Mouse (Mus musculus) fibroblast of lung, adult 2 months (primary cell): ENCODE data around the gene Dnah8.

Experiments used
- DNase-seq: peaks from one replicate; pipeline ENCODE4 v3.0.0-alpha.2; 2011; ENCODE audit warnings: low read depth

Gene Dnah8

GRCm38 (mm10) chr17:30752370-30752818 is 128.2 kb downstream of the Dnah8 start:
- no peak for DNase-seq

DNA sequence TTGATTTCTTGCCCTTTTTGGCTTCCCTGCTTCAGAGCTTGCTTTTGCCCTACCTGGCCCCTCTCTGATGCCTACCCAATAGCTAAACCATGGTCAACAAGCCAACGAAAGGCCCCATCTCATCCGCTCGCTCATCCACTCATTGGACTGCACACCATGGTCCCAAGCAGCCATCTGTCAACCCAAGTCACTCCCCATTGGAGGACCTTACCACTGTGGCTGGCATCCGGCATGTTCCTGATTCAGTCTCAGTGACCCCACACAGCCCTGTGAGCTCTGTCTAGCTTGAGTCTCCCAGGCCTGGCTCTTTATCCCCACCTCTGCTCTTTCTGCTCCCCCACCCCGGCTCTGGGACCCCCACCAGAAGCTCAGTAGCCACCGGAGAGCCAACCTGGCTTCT is 129.0 kb downstream of the Dnah8 start:
- no peak for DNase-seq

GRCm38 (mm10) chr17:30756771-30757170 is 132.6 kb downstream of the Dnah8 start:
- no peak for DNase-seq

DNA sequence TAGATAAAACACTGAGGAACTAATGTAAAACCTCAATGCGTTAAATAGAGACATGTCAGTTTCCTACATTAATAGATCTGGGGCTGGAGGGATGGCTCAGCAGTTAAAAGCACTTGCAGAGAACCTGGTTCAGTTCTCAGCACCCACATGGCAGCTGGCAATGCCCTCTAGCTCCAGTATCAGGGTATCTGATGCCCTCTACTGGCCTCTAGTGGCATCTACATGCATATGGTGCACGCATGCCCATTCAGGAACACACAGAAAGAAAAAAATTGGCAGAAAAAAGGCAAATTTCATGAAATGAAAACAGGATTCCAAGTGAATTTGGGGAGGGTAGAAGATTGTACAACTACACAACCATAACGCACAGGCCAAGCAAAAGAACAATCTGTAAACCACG is 136.2 kb downstream of the Dnah8 start:
- no peak for DNase-seq

GRCm38 (mm10) chr17:30764276-30764675 is 140.1 kb downstream of the Dnah8 start:
- DNase-seq = no peak

- DNase-seq = no peak
Measured at GRCm38 (mm10) chr17:30774416-30774815, 150.3 kb downstream of the Dnah8 start.

- DNase-seq = no peak
Measured at GRCm38 (mm10) chr17:30775096-30775495, 150.9 kb downstream of the Dnah8 start.

- DNase-seq = no peak
Measured at GRCm38 (mm10) chr17:30781046-30781445, 156.9 kb downstream of the Dnah8 start.

- DNase-seq = no peak
Measured at GRCm38 (mm10) chr17:30782286-30782685, 158.1 kb downstream of the Dnah8 start.

DNA sequence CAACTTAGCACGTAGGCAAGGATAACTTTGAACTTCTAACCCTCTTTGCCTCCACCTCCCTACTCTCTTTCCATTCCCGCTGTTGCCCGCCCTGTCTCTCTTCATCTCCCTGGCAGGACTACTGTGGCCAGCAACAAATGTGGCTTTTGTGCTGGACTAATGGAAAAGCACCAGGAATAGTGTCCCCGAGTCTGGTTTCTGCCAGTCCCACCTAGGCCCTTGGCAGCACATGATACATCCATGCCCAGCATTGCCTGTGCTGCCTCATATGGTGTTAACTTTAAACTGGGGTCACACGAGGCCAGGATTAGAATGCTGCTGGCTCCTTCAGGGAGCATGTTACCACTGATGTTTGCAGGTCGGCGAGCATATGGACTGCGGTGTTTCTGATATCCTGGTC is 164.2 kb downstream of the Dnah8 start:
- DNase-seq = no peak

- no peak for DNase-seq
Measured at GRCm38 (mm10) chr17:30790816-30791215, 166.7 kb downstream of the Dnah8 start.

DNA sequence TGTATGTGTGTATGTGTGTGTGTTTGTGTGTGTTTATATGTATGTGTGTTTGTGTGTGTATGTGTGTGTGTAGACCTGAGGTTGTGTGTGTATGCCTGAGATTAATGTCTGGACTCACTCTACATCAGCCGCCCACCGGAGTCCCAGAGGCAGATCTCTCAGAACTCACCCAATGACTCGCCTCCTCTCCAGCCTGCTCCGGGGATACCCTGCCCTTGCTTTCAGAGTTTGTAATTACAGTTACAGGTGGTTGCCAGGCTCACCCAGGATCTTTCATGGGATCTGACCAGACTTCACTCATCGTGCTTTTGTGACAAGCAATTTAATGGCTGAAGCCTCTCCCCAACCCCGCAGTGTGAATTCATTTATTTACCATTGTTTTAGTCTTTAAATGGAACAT is 168.2 kb downstream of the Dnah8 start:
- no peak for DNase-seq

DNA sequence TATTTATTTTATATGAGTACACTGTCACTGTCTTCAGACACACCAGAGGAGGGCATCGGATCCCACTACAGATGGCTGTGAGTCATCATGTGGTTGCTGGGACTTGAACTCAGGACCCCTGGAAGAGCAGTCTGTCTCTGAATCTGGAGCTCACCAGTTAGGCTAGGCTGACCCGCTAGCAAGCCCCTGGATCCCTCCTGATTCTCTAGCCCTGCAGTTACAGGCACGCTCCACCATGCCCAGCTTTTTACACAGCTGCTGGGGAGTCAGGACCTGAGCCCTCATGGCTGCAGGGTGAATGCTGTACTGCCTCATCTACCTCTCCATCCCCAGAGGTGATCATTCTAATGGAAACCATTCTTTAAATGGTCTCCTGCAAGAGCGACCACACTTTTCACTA is 172.5 kb downstream of the Dnah8 start:
- no peak for DNase-seq

- DNase-seq = no peak
Measured at GRCm38 (mm10) chr17:30800261-30800985, 176.3 kb downstream of the Dnah8 start.

- no peak for DNase-seq
Measured at GRCm38 (mm10) chr17:30803668-30804067, 179.5 kb downstream of the Dnah8 start.

- DNase-seq = no peak
Measured at GRCm38 (mm10) chr17:30804955-30805354, 180.8 kb downstream of the Dnah8 start.

DNA sequence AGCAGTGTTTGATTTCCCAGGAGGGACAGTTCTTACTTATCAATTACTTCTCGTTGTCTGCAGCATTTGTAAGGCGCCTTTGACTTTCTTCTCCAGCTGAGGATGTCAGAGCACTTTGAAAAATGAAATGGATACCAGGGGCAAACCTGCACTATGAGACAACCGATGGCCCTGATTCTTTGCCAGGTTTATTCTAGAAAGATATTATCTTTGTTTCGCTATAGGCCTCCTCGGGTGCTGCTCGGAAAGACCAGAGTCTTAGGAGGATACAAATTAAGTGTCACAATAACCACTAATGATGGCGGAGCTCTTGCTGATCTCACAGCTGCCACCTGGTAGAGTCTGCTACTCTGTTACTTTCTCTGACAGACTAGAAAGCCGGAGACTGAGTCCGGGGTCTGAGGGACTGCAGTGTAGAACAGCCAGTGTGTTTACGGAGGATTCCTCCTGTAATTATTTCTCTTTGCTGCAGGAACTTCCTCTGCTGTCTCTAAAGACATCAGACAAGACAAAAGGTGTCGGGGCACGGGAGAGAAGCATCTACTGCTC is 181.4 kb downstream of the Dnah8 start:
- DNase-seq = no peak

GRCm38 (mm10) chr17:30808866-30809660 is 184.9 kb downstream of the Dnah8 start:
- no peak for DNase-seq

- no peak for DNase-seq
Measured at GRCm38 (mm10) chr17:30809926-30810660, 185.9 kb downstream of the Dnah8 start.

GRCm38 (mm10) chr17:30818543-30818942 is 194.4 kb downstream of the Dnah8 start:
- no peak for DNase-seq

DNA sequence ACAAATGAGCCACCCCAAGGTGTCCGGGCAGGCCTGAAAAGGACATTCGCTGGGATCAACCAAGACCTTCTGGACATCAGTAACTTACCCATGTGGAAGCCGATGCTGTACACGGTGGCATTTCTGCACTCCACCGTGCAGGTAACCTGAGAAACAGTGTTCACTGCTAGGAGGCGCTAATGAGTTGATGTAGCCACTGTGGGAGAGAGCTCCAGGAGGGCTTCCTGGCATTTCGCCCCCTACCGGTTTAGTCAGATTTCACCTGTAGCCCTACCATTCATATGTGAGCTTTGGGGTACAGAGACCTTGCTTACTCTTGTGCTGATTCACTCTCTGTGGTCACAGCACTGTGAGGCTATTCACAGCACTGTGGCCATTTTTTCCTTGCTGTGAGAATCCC is 195.0 kb downstream of the Dnah8 start:
- DNase-seq = no peak

DNA sequence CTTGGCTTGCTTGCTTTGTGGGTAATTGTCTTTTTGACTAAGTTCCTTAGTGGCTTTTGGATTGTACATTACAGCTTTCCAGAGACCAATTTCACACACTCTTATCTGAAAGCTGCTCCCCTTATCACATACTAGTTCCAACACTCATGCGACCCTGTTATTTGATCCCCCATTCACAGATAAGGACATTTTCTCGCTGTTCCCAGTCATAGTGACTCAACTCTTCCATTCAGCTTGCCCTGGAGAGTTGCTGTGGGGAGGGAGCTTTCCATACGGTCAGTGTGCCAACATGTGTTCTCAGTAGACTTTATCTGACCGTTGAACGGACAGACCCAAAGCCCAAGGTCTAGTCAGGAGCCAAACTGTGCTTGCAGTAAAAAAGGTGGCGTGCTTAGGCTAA is 197.0 kb downstream of the Dnah8 start:
- DNase-seq = no peak
